7 mouse cellular contexts compared by ENCODE assay signal in the genomic region with DNA sequence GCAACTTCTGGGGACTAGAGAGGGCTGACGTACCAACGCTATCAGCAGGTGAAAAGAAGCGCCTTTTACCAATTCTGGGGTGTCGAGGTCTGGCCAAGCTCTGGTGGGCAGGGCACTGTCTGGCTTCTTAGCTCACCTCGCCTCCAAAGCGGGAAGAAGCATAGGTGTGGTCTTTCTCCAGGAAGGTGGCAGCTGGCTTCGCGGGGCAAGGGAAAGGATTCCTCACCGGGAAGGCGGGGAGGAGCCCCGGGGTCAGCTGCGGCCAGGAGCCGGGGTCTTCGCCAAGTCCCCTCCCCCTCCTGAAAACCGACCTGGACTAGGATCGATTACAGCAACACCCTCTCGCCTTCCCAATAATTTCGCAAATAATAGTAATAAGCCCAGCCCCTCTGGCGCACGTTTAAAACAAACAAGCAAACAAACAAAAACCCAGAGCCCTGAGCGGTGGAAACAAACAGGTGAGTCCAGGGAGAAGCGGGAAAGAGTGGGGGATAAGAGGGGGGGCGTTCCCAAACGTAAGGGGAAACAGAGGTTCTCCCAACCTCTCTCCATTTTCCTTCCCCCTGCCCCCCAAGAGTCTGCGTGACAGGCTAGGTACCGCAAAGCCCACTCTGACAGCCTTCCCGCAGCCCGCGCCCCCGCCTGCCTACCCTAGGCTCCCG.
DNase-seq lines count a peak whose midpoint lies in the region; ATAC-seq lines count a peak whose summit lies in the region.

No protein-coding gene starts in this region.

- H3K9ac ChIP-seq in forebrain, embryonic 11.5 days (ENCODE audit: low read length) = peak overlapping the region; percentile 93
- H3K9ac ChIP-seq in midbrain, embryonic 12.5 days (replicated peaks) = peak overlapping the region; percentile 81

- WGBS in forebrain, embryonic 11.5 days = under 1% methylated on average over 31 of the region's 31 CpGs
- under 1% methylated on average over 30 of the region's 31 CpGs for WGBS in midbrain, embryonic 12.5 days

- intact Hi-C loops in heart, postnatal 25 days (cut with DNase I) = loop anchor here (2.0 to 5.0 kb wide), 3 partner anchors 63 to 292 kb away; a partner anchor contains a TSS
- intact Hi-C loops in left cerebral cortex, postnatal 4 days (cut with DNase I) = no loop called here

- no peaks in the 10 kb centered on the region for H3K9me3 ChIP-seq in forebrain, embryonic 11.5 days (ENCODE audit: control insufficient read depth, low read length)
- no peaks in the 10 kb centered on the region for H3K9me3 ChIP-seq in midbrain, embryonic 12.5 days

- H3K36me3 ChIP-seq in forebrain, embryonic 11.5 days (ENCODE audit: control insufficient read depth, insufficient read depth, low read length) = no peaks in the 10 kb centered on the region
- no peaks in the 10 kb centered on the region for H3K36me3 ChIP-seq in midbrain, embryonic 12.5 days

- peak overlapping the region; percentile 86 for H3K4me2 ChIP-seq in forebrain, embryonic 11.5 days (ENCODE audit: low read depth, low read length, severe bottlenecking)
- peak overlapping the region; percentile 66 for H3K4me2 ChIP-seq in midbrain, embryonic 12.5 days (replicated peaks)

- H3K4me1 ChIP-seq in forebrain, embryonic 11.5 days (replicated peaks; ENCODE audit: control insufficient read depth, insufficient read depth, low read length) = no peaks in the 10 kb centered on the region; the same call in 1 of the 2 replicates
- peaks cover 28% of the 10 kb centered on the region for H3K4me1 ChIP-seq in midbrain, embryonic 12.5 days

- no peaks in the 10 kb centered on the region for H3K27me3 ChIP-seq in forebrain, embryonic 11.5 days (ENCODE audit: control insufficient read depth, insufficient read depth, low read length)
- no peaks in the 10 kb centered on the region for H3K27me3 ChIP-seq in midbrain, embryonic 12.5 days

- peak overlapping the region; percentile 85 for H3K4me3 ChIP-seq in forebrain, embryonic 11.5 days (ENCODE audit: low read depth, low read length)
- H3K4me3 ChIP-seq in midbrain, embryonic 12.5 days = peak overlapping the region; percentile 79

- peak overlapping the region; percentile 76; the same call in 1 of the 2 replicates for H3K27ac ChIP-seq in forebrain, embryonic 11.5 days (ENCODE audit: low read depth, low read length)
- H3K27ac ChIP-seq in midbrain, embryonic 12.5 days (replicated peaks) = peak overlapping the region; percentile 95

- peak; percentile 67 for DNase-seq in R1 (ENCODE audit: low read depth, low spot score)
- peak; percentile 66 for DNase-seq in forebrain, embryonic 11.5 days (ENCODE audit: low spot score)
- DNase-seq in heart, postnatal 25 days (ENCODE audit: low spot score) = peak; percentile 43
- peak; percentile 50 for DNase-seq in left cerebral cortex, postnatal 4 days
- peak; percentile 7 to 13 for DNase-seq in spleen, postnatal 14 days (ENCODE audit: low spot score in 2 of 2)

- 0 out of 2 replicates have a peak, but pooled peaks have one; percentile 8 for ATAC-seq in cerebellum, adult (ENCODE audit: insufficient number of reproducible peaks, low FRiP score, low TSS enrichment)
- ATAC-seq in forebrain, embryonic 11.5 days (replicated peaks; ENCODE audit: low FRiP score) = peak; percentile 6
- no peak; the same call in 1 of the 2 replicates for ATAC-seq in midbrain, embryonic 12.5 days (ENCODE audit: low FRiP score, low read depth)

Comparison
In these comparisons a context has a peak if more than half of its experiments do, and no peak if none do; other contexts are left out.
1. DNase-seq: peak in every context shown above with its lines; median percentile 67 in R1; 66 in forebrain, embryonic 11.5 days; 50 in left cerebral cortex, postnatal 4 days; 43 in heart, postnatal 25 days; 10 in spleen, postnatal 14 days.